Mouse (Mus musculus): ENCODE results near the gene Slc35e1.

- TF ChIP-seq POLR2A (IDR thresholded peaks at IDR 0.05; ENCODE audit: low read depth, low read length) (no peak), CTCF (IDR thresholded peaks at IDR 0.05; ENCODE audit: borderline replicate concordance, insufficient read depth, low read length) (no peak)
These were observed 34.6 kb downstream of the Slc35e1 start for GRCm38 (mm10) chr8:72457806-72458205.
